Mouse (Mus musculus): ENCODE data around the gene Gm10058. TPM values are rescaled to one million over a fixed set of nuclear protein-coding genes. Genes with fewer than 3 reads are reported as not detected.
"Not testable (repeated sequence)": the region's sequence is repeated elsewhere in the genome, so short reads cannot be mapped to it uniquely, and the experiment has no call there.

Gm10058 gene
- polyA plus RNA-seq (2012; rRNA removed) = not detected in 2 replicates

- not testable (repeated sequence) for H3K4me1 ChIP-seq (ENCODE audit: control insufficient read depth, insufficient read depth, low read length); H3K4me3 ChIP-seq (ENCODE audit: insufficient read depth, low read length); H3K27ac ChIP-seq (ENCODE audit: insufficient read depth, low read length)
Measured at GRCm38 (mm10) chrX:27946785-27947184, at the start of gene Gm10058. Gene Gm10058 (minus strand): TSS chrX:27946885.
